Mouse (Mus musculus): ENCODE results near the gene Sufu. TPM values are rescaled to one million over a fixed set of nuclear protein-coding genes. Genes with fewer than 3 reads are reported as not detected.

The Sufu gene
- total and polyA plus RNA-seq, 2 experiments from 2014 or later: 17.2 to 21.4 TPM

- peak overlapping the region; percentile 79 for H3K27ac ChIP-seq
- no peak for TF ChIP-seq CTCF (IDR thresholded peaks at IDR 0.05; ENCODE audit: low read depth)
- H3K4me3 ChIP-seq (ENCODE audit: low read length): peak overlapping the region; percentile 19; the same call in 1 of the 2 replicates
- H3K36me3 ChIP-seq (ENCODE audit: insufficient read depth, low read length): peaks cover 6% of the 10 kb centered on the region
- H3K4me1 ChIP-seq (ENCODE audit: insufficient read depth, low read length): peaks cover 55% of the 10 kb centered on the region
- H3K9ac ChIP-seq (replicated peaks; ENCODE audit: low read length): peak overlapping the region; percentile 37; the same call in 1 of the 2 replicates
- ATAC-seq: peak; percentile 42; the same call in 1 of the 2 replicates
- peak; percentile 72 for DNase-seq (ENCODE audit: low spot score)
- H3K27me3 ChIP-seq (ENCODE audit: insufficient read depth, low read length): no peaks in the 10 kb centered on the region
- 11% methylated on average over 8 of the region's 8 CpGs for WGBS
- H3K9me3 ChIP-seq (ENCODE audit: low read length): no peaks in the 10 kb centered on the region
- H3K4me2 ChIP-seq (ENCODE audit: low read depth, low read length): peak overlapping the region; percentile 85
These were observed 110.5 kb downstream of the Sufu start for GRCm38 (mm10) chr19:46507181-46507581.

- DNase-seq (ENCODE audit: low spot score): no peak
- H3K9me3 ChIP-seq (ENCODE audit: low read length): no peaks in the 10 kb centered on the region
- H3K4me3 ChIP-seq (ENCODE audit: low read length): no peak overlapping the region
- no peaks in the 10 kb centered on the region for H3K27me3 ChIP-seq (ENCODE audit: insufficient read depth, low read length)
- no peak for TF ChIP-seq CTCF (IDR thresholded peaks at IDR 0.05; ENCODE audit: low read depth)
- H3K27ac ChIP-seq: peak overlapping the region; percentile 79
- WGBS: 30% methylated on average over 1 of the region's 1 CpGs
- H3K4me2 ChIP-seq (ENCODE audit: low read depth, low read length): peak overlapping the region; percentile 85; the same call in 1 of the 2 replicates
- H3K9ac ChIP-seq (replicated peaks; ENCODE audit: low read length): 0 out of 2 replicates have a peak overlapping the region, but pooled peaks have one; percentile 2
- H3K4me1 ChIP-seq (ENCODE audit: insufficient read depth, low read length): peaks cover 55% of the 10 kb centered on the region
- peaks cover 12% of the 10 kb centered on the region for H3K36me3 ChIP-seq (ENCODE audit: insufficient read depth, low read length)
- no peak for ATAC-seq
These were observed 111.1 kb downstream of the Sufu start for GRCm38 (mm10) chr19:46507806-46508205.

GRCm38 (mm10) chr19:46508738-46509137 lies 112.0 kb downstream of the Sufu start:
- H3K4me1 ChIP-seq (ENCODE audit: insufficient read depth, low read length): peaks cover 55% of the 10 kb centered on the region
- no peaks in the 10 kb centered on the region for H3K27me3 ChIP-seq (ENCODE audit: insufficient read depth, low read length)
- ATAC-seq: no peak
- DNase-seq (ENCODE audit: low spot score): no peak
- 0 out of 2 replicates have a peak overlapping the region, but pooled peaks have one; percentile 28 for H3K9ac ChIP-seq (replicated peaks; ENCODE audit: low read length)
- TF ChIP-seq CTCF (IDR thresholded peaks at IDR 0.05; ENCODE audit: low read depth): no peak
- 0 out of 2 replicates have a peak overlapping the region, but pooled peaks have one; percentile 10 for H3K4me2 ChIP-seq (ENCODE audit: low read depth, low read length)
- peak overlapping the region; percentile 36; the same call in 1 of the 2 replicates for H3K27ac ChIP-seq
- no peaks in the 10 kb centered on the region for H3K9me3 ChIP-seq (ENCODE audit: low read length)
- no peak overlapping the region for H3K4me3 ChIP-seq (ENCODE audit: low read length)
- 75% methylated on average over 3 of the region's 3 CpGs for WGBS
- peaks cover 21% of the 10 kb centered on the region for H3K36me3 ChIP-seq (ENCODE audit: insufficient read depth, low read length)

GRCm38 (mm10) chr19:46509202-46509601 lies 112.5 kb downstream of the Sufu start:
- no peak for TF ChIP-seq CTCF (IDR thresholded peaks at IDR 0.05; ENCODE audit: low read depth)
- H3K4me1 ChIP-seq (ENCODE audit: insufficient read depth, low read length): peaks cover 55% of the 10 kb centered on the region
- H3K27me3 ChIP-seq (ENCODE audit: insufficient read depth, low read length): no peaks in the 10 kb centered on the region
- peak overlapping the region; percentile 36; the same call in 1 of the 2 replicates for H3K27ac ChIP-seq
- H3K36me3 ChIP-seq (ENCODE audit: insufficient read depth, low read length): peaks cover 26% of the 10 kb centered on the region
- 0 out of 2 replicates have a peak overlapping the region, but pooled peaks have one; percentile 28 for H3K9ac ChIP-seq (replicated peaks; ENCODE audit: low read length)
- H3K4me3 ChIP-seq (ENCODE audit: low read length): no peak overlapping the region
- no peak for ATAC-seq
- DNase-seq (ENCODE audit: low spot score): no peak
- H3K4me2 ChIP-seq (ENCODE audit: low read depth, low read length): no peak overlapping the region
- H3K9me3 ChIP-seq (ENCODE audit: low read length): no peaks in the 10 kb centered on the region
- 83% methylated on average over 3 of the region's 3 CpGs for WGBS

- Histone ChIP-seq H3K9me3 (ENCODE audit: low read length) (no peaks in the 10 kb centered on the region), H3K4me3 (ENCODE audit: low read length) (no peak overlapping the region), H3K4me2 (ENCODE audit: low read depth, low read length) (no peak overlapping the region), H3K27ac (no peak overlapping the region; the same call in 1 of the 2 replicates), H3K36me3 (ENCODE audit: insufficient read depth, low read length) (peaks cover 31% of the 10 kb centered on the region), H3K9ac (replicated peaks; ENCODE audit: low read length) (no peak overlapping the region), H3K27me3 (ENCODE audit: insufficient read depth, low read length) (no peaks in the 10 kb centered on the region), H3K4me1 (ENCODE audit: insufficient read depth, low read length) (peaks cover 50% of the 10 kb centered on the region)
- 80% methylated on average over 4 of the region's 4 CpGs for WGBS
- DNase-seq (ENCODE audit: low spot score) (no peak), ATAC-seq (no peak)
- no peak for TF ChIP-seq CTCF (IDR thresholded peaks at IDR 0.05; ENCODE audit: low read depth)
These were observed 113.0 kb downstream of the Sufu start for GRCm38 (mm10) chr19:46509736-46510135.

GRCm38 (mm10) chr19:46510401-46510800 lies 113.7 kb downstream of the Sufu start:
- ATAC-seq (no peak), DNase-seq (ENCODE audit: low spot score) (no peak)
- H3K9ac ChIP-seq (replicated peaks; ENCODE audit: low read length): no peak overlapping the region
- H3K4me3 ChIP-seq (ENCODE audit: low read length): no peak overlapping the region
- no peak overlapping the region; the same call in 1 of the 2 replicates for H3K27ac ChIP-seq
- no peak for TF ChIP-seq CTCF (IDR thresholded peaks at IDR 0.05; ENCODE audit: low read depth)
- H3K4me2 ChIP-seq (ENCODE audit: low read depth, low read length): no peak overlapping the region
- H3K36me3 ChIP-seq (ENCODE audit: insufficient read depth, low read length): peaks cover 38% of the 10 kb centered on the region
- WGBS: 66% methylated on average over 5 of the region's 5 CpGs
- H3K4me1 ChIP-seq (ENCODE audit: insufficient read depth, low read length): peaks cover 44% of the 10 kb centered on the region
- H3K9me3 ChIP-seq (ENCODE audit: low read length): no peaks in the 10 kb centered on the region
- no peaks in the 10 kb centered on the region for H3K27me3 ChIP-seq (ENCODE audit: insufficient read depth, low read length)

GRCm38 (mm10) chr19:46510824-46511223 lies 114.1 kb downstream of the Sufu start:
- Histone ChIP-seq H3K36me3 (ENCODE audit: insufficient read depth, low read length) (peaks cover 39% of the 10 kb centered on the region), H3K27me3 (ENCODE audit: insufficient read depth, low read length) (no peaks in the 10 kb centered on the region), H3K4me1 (ENCODE audit: insufficient read depth, low read length) (peaks cover 39% of the 10 kb centered on the region), H3K9ac (replicated peaks; ENCODE audit: low read length) (no peak overlapping the region), H3K4me2 (ENCODE audit: low read depth, low read length) (no peak overlapping the region), H3K4me3 (ENCODE audit: low read length) (no peak overlapping the region), H3K27ac (peak overlapping the region; percentile 17; the same call in 1 of the 2 replicates), H3K9me3 (ENCODE audit: low read length) (no peaks in the 10 kb centered on the region)
- WGBS: 61% methylated on average over 3 of the region's 3 CpGs
- ATAC-seq: no peak
- peak; percentile 64 for TF ChIP-seq CTCF (IDR thresholded peaks at IDR 0.05; ENCODE audit: low read depth)
- peak; percentile 43 for DNase-seq (ENCODE audit: low spot score)
